Mouse (Mus musculus) mouse embryonic stem cell (cell line): Measurements from ENCODE around the gene Dcakd.

Source experiments
- in situ Hi-C, 2 experiments: fragments of 300-500 bp; cut with MboI; formaldehyde crosslinking; loops; 1 replicate in 1 of 2; 3 replicates in 1 of 2; pipeline ENCODE4 v1.14.3; 2019 to 2020; ENCODE audit warnings: low sequenced_read_pairs in 2 of 2, low pct_unique_long_range_greater_than_20kb in 1 of 2, mixed read lengths in 1 of 2; ENCODE audit not compliant: unreplicated experiment in 1 of 2

Gene Dcakd

GRCm38 (mm10) chr11:102958431-102958830 lies 69.7 kb downstream of the Dcakd start:
- in situ Hi-C loops: no loop called here

- in situ Hi-C loops: no loop called here
Observed at GRCm38 (mm10) chr11:102957692-102958091, 70.4 kb downstream of the Dcakd start.

DNA sequence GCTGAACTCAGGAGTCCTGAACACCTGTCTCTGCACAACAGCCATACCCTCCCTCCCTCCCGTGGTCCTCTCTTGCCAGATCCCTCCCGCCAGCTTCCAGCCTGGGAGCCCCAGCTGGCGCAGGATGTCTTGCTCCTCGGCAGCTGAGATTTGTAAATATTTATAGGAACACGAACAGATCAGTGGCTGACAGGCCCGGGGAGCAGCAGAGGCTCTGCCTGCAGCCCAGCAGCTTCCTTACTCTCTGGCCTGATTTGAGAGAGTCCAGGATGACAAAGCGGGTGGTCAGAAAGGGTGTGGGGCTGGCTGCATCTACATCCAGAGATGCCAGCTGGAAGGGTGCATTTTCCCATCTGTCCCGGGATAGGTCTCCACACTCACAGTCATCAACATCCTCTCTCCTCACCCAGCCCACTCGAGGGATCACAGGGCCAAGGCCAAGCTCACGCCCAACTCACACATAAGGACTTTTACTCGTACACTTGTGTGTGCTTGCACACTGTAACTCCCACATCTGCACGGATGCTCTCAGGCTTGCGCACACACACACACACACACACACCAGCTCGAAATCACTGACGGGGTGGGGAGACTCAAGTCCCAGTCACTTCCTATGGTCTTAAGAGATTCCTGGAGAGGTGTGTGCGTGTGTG lies 71.0 kb downstream of the Dcakd start:
- in situ Hi-C loops: no loop called here

- in situ Hi-C loops: no loop called here
Observed at GRCm38 (mm10) chr11:102952922-102953321, 75.2 kb downstream of the Dcakd start.

DNA sequence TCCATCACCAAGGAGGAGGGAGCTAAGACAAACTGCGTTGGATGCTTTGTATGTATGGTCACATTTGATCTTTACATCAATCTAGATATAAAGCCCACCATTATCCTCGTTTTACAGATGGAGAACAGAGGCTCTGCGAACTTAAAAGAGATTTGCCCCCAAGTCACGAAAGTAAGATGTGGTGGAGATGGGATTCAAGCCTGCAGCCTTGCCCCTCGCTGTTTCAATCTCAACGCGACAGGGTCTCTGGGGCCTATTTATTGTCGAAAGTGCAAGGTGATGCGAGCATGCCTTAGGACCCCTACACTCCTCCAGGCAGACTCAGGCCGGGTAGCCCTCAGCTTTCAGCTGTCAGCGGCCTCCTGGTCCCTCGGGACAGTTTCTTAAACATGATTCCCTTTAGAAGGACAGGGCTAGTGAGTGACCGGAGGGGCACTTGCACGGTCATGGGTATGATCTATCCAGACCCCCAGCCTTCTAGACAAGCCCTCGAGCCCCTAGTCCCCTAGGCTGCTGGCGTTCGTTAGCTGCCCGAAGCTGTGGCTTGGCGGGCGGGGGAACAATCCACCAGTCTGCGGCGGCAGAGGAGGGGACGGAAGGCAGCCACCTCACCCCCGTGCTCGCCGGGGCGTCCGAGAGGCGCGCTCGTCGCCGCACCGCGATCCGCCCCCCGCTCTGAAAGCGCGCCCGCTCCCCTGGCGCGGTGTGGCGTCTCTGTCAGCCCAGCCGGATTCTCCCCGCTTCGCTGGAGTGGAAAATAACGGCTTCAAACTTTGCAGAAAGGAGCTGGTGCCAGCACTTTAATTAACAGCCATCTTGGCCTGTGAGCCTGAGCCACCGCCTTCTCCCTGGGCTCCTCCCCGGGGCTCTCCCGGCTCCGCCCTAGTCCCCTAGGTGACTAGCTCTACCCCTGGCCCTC lies 79.8 kb downstream of the Dcakd start:
- in situ Hi-C loops: no loop called here

DNA sequence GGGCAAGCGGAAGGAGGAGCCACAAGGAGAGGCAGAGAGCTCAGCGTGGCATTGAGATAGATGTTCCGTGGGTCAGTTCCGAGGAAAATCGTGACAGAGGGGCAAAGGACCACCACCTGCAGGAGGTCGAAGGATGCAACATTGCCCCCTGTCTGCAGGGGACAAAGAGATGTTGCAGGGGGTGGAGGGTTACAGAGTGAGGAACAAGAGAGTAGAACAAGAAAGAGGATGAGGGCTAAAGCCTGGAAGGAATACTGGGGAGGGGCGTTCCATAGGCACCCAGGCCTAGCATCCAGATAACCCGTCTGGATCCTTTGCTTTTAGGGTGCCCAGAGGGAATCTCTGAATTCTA lies 81.2 kb downstream of the Dcakd start:
- in situ Hi-C loops: no loop called here

DNA sequence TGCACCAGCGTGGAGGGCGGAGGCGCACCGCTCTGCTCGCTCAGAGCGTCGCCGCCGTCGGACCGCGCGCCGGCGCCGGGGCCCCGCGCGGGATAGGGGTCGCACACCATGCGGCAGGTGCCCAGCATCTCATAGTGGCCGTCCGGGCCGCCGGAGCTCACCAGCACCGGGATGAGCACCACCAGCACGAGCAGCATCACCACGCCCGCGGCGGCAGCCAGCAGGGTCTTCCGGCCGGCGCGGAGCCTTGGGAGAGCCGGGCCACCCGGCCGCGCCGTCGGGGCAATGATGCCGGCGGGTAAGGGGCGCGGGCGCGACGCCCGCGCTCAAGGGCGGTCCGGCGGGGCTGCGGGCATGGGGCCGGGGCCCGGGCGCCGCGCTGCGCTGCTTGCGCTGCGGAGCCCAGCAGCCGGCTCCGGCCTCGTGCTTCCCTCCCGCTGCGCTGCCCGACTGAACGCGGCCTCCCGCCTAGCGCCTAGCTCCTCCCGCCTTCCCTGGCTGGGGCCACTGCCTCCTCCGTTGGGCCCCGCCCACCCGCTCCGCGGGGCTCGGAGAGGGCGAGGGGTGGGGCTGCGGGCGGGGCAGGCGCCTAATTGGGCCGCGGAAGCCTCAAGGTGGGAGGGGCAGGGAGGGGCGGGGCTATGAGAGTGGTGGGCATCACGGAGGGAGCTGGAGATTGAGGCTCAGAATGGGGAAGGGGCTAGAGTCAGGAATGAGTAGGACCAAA lies 81.7 kb downstream of the Dcakd start, which contains the start of gene C1ql1:
Gene C1ql1, minus strand, starts transcription at position 424 of the 727 bp plus-strand sequence.
- in situ Hi-C loops: no loop called here

- in situ Hi-C loops: no loop called here
Observed at GRCm38 (mm10) chr11:102945306-102946264, 82.5 kb downstream of the Dcakd start.
